Mouse (Mus musculus) brain, embryonic 14.5 days (tissue): ENCODE measurements at regions not wholly inside any gene's neighbourhood (a gene's known extent, or its start where the extent isn't known, plus 50 kb on each side); places are given as distances from the start of the nearest gene placed in this dataset.

Experiments
- CTCF ChIP-seq: fragments of 200-500 bp; IDR thresholded peaks from 2 replicates; pipeline ENCODE4 v1.5.1; 2012; ENCODE audit warnings: inconsistent platforms, mild to moderate bottlenecking, moderate library complexity, borderline replicate concordance; ENCODE audit not compliant: insufficient read depth, insufficient read length; ENCODE audit errors: extremely low read depth
- POLR2A ChIP-seq: fragments of 200-500 bp; IDR thresholded peaks from 2 replicates; pipeline ENCODE4 v1.6.1; 2012; ENCODE audit warnings: mild to moderate bottlenecking, inconsistent platforms, borderline replicate concordance; ENCODE audit not compliant: poor library complexity, insufficient read depth, insufficient read length, severe bottlenecking; ENCODE audit errors: extremely low read depth

GRCm38 (mm10) chr7:117850822-117851221 is 265.2 kb downstream of the Rps15a start:
- no peak for TF ChIP-seq CTCF
- TF ChIP-seq POLR2A: no peak
